Mouse (Mus musculus) monocyte, adult 59 days (primary cell): Measurements from ENCODE around the gene Btbd18. TPM values are rescaled to one million over a fixed set of nuclear protein-coding genes. Genes with fewer than 3 reads are reported as not detected.

Experiments
- total RNA-seq, 2 experiments: library from RNA; stranded (reverse); gene quantifications; one replicate each; pipeline ENCODE4 v1.2.4; 2023

The Btbd18 gene
- total RNA-seq = under 1 TPM; 0.21 TPM

DNA sequence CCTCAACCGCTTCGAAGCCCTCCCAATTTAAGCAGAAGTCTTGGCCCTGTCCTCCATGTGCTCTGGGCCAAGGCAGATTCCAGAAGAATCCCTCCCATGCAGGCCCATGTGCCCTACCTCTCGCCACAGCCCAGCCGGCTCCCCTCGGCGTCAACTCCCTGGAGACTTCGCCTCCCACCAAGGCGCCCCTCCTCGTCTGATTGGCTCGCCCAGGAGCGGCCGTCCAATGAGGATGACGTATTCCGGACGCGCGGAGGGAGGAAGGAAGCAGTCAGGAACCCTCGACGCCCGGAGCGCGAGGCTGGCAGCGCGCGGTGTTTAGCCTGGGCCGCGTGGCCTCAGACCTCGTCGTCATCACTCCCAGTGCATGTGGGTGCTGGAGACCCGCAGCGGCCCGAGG, at the start of gene Btbd18:
Gene Btbd18 (plus strand): TSS at position 274 of the 400 bp plus-strand sequence.

DNA sequence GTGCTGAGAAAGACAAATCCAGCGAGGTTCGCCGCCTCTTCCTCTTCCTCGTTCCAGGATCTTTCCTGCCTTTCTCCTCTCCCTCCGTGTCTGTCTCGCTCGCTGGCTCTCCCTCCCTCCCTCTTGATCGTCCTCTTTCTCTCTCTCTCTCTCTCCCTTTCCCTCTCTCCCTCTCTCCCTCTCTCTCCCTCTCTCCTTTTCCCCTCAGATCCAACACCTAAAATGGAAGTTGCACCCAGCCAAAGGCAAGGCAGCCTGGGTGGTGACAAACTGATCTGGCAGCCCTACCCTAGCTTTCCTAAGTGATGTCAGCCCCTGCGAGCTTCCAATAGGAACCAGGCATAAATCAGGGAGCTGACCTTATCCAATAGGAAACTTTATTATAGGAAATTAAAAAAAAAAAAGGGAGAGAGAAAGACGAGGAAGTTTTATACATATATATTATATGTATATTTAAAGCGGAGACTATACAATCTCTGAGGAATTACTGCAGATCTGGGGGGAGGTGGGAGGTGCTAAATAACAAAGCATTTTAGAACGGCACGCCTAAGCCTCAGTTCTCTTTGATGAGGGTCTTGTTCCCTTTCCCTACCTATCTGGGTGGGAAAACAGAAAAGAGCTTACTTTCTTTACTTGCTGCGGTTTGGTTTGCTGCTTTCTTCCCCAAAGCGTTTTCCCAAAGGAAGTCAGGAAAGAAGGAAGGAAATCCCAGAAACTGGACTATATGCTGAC, 8.2 kb upstream of the Btbd18 start, which contains the start of gene Ctnnd1:
Gene Ctnnd1 (minus strand): TSS at position 302 of the 732 bp plus-strand sequence.

DNA sequence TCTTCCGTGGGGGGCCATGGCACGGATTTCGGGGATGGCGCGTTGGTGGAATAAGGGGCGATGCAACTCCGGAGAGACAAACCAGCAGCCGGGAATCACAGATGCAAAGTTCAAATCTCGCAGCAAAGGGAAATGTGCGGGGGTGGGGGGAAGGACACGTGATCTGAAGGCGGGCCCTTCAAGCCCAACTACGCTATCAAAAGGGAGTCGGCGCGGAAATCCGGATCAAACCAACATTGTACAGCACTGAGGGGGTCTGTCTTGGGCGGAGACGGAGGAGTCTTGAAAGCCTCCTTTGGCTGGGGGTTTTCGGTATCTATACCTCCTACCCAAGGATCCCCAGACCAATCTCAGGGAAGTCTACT, 11.7 kb downstream of the Btbd18 start, which contains the start of gene Selenoh:
Gene Selenoh (minus strand): TSS at position 202 of the 365 bp plus-strand sequence.

DNA sequence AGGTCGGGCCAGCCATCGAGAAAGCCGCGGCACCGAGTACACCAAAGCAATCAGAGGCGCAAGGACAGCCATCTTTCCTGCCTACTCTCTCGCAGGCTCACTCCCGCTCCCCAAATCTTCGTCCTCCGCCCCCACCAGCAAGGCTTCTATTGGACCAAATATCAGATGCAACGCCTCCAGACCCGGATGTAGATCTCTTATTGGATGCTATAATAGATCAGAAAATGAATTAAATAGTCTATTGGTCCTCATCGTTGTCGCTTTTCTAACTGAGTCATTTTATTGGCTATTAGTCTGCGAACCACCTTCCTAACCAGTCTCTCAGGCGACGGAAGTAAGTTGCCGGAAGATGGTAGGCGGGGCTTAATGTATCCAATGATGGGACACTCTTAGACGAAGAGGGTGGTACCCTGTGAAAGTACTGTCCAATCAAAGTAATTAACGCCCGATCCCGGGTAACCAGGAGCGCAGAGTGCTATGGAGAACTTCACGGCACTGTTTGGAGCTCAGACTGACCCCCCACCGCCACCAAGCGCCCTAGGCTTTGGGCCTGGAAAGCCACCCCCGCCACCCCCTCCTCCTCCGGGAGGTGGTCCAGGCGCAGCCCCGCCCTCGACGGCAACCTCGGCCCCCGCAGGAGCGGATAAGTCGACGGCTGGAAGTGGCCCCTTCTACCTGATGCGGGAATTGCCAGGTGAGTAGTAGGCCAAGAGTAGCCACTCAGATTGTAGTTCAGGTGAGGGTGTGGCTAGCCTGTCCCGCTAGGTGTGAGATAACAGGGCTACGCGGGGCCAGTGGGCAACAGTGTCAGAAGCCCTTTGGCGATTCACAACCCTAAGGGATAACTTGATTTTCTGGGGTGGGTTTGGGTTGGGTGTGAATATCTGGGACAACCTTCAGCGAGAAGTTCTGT, 19.3 kb downstream of the Btbd18 start, which contains the start of the genes Gm28635 and Med19:
Gene Gm28635 (minus strand): TSS at position 74 of the 913 bp plus-strand sequence.
Gene Med19 (plus strand): TSS at position 435 of the 913 bp plus-strand sequence.

DNA sequence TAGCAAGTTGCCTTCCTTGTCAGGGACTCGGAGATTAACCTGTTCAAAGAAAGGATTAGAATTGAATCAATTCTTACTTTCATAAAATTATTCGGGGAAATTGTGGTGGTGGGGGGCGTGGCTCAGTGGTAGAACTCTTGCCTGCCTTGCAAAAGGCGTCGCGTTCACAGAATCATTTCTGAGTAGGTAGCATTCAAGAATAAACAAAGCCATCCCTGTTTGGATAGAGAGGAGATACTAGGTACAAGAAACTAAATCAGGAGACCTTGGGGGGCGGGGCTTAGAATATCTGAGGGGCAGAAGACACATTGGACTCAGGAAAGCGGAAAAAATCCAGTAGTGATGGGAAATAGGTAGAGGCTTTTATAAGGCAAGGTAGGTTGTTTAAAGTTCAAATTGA, 20.1 kb downstream of the Btbd18 start, which contains the start of gene Tmx2:
Gene Tmx2 (minus strand): TSS at position 125 of the 400 bp plus-strand sequence.

DNA sequence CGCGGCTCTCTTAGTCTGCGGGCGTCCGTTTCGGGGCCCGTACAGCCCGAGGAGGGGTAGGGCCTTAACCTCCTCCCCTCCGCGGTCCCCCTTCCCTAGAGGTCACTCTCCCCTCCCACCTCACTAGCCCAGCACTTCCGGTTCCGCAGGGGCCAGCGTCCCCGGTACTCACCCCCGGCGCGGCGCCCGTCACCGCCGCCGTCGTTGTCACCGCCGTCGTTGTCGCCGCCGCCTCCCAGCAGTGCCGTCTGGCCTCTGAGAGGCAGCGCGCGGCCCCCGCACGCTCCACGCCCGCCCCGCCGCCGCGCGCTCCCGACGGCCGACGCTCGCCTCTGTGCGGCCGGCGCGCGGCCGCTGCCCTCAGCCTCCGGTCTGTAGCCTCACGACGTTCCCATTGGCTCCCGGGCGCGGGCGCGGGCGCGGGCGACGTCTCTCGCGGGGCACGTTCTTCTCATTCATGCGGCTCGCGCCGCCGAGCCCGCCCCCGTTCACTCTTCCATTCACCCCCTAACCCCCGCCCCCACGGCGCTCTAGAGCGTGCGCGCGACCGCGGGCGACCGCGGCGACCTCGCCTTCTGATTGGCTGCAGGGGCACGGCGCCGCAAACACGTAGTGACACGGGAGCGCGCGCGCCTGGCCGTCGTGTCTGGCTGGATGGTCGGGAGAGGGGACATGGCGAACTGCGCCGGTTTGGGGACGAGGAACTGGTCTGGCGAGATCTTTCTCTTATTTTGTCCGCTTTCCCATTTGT, 56.1 kb downstream of the Btbd18 start, which contains the start of gene Zdhhc5:
Gene Zdhhc5 (minus strand): TSS at position 370 of the 751 bp plus-strand sequence.

Other genes starting within 250 kb of the Btbd18 start
- 10 to 100 TPM; 12.5 to 19.3 TPM for gene Calcrl, start 233.7 kb upstream of the Btbd18 start, total RNA-seq
- 1 to 10 TPM; 4.6 to 5.7 TPM for gene Tfpi, start 182.3 kb upstream of the Btbd18 start, total RNA-seq
- gene Ctnnd1, start 8.3 kb upstream of the Btbd18 start, total RNA-seq = 10 to 100 TPM; 63.0 to 73.0 TPM
- 10 to 100 TPM; 22.3 to 23.7 TPM for gene Selenoh, start 11.7 kb downstream of the Btbd18 start, total RNA-seq
- gene Gm28635, start 19.0 kb downstream of the Btbd18 start, total RNA-seq = not detected
- 1 to 10 TPM; 8.4 to 8.7 TPM for gene Med19, start 19.3 kb downstream of the Btbd18 start, total RNA-seq
- 10 to 100 TPM; 23.2 to 24.2 TPM for gene Tmx2, start 20.1 kb downstream of the Btbd18 start, total RNA-seq
- 10 to 100 TPM; 41.6 to 44.0 TPM for gene Zdhhc5, start 56.1 kb downstream of the Btbd18 start, total RNA-seq
- 10 to 100 TPM; 12.3 to 14.4 TPM for gene Clp1, start 68.3 kb downstream of the Btbd18 start, total RNA-seq
- gene Ypel4, start 75.0 kb downstream of the Btbd18 start, total RNA-seq = not detected
- not detected for gene Gm19426, start 84.6 kb downstream of the Btbd18 start, total RNA-seq
- gene Serping1, start 116.4 kb downstream of the Btbd18 start, total RNA-seq = 1 to 10 TPM in 1 of 2 experiments, under 1 TPM in 1; 0.39 to 2.2 TPM
- 10 to 100 TPM; 27.3 to 35.8 TPM for gene Ube2l6, start 139.7 kb downstream of the Btbd18 start, total RNA-seq
- gene Smtnl1, start 163.6 kb downstream of the Btbd18 start, total RNA-seq = not detected
- gene Timm10, start 167.9 kb downstream of the Btbd18 start, total RNA-seq = 10 to 100 TPM in 1 of 2 experiments, 1 to 10 TPM in 1; 10.0 to 12.7 TPM
- 1 to 10 TPM in 1 of 2 experiments, under 1 TPM in 1; 0.16 to 1.1 TPM for gene Slc43a1, start 179.8 kb downstream of the Btbd18 start, total RNA-seq
- not detected for gene Rtn4rl2, start 227.6 kb downstream of the Btbd18 start, total RNA-seq